Mouse (Mus musculus) heart, adult 2 months (tissue): Measurements from ENCODE around the gene Usp13. TPM values are rescaled to one million over a fixed set of nuclear protein-coding genes. Genes with fewer than 3 reads are reported as not detected.

Source experiments
- DNase-seq, 2 experiments: peaks; one replicate each; pipeline ENCODE4 v3.0.0; 2021
- H3K27ac ChIP-seq: fragments of 200-600 bp; 2 replicates; pipeline ENCODE4 v1.8.1; 2022
- H3K27me3 ChIP-seq: fragments of 200-500 bp; 2 replicates; pipeline ENCODE4 v1.6.1; 2012; ENCODE audit warnings: mild to moderate bottlenecking, low read length, inconsistent platforms, mixed read lengths; ENCODE audit not compliant: control insufficient read depth, insufficient read depth
- H3K36me3 ChIP-seq: fragments of 200-500 bp; 2 replicates; pipeline ENCODE4 v1.6.1; 2012; ENCODE audit warnings: low read length, inconsistent platforms; ENCODE audit not compliant: control insufficient read depth, insufficient read depth
- H3K4me1 ChIP-seq: fragments of 200-500 bp; 2 replicates; pipeline ENCODE4 v1.6.1; 2011; ENCODE audit warnings: low read length; ENCODE audit not compliant: control insufficient read depth, insufficient read depth
- H3K4me3 ChIP-seq: fragments of 200-600 bp; 2 replicates; pipeline ENCODE4 v1.8.1; 2022
- H3K79me2 ChIP-seq: fragments of 200-500 bp; replicated peaks from 2 replicates; pipeline ENCODE4 v1.6.1; 2012; ENCODE audit warnings: mild to moderate bottlenecking, inconsistent platforms, low read length, moderate library complexity, mixed read lengths; ENCODE audit not compliant: control insufficient read depth, insufficient read depth
- H3K9ac ChIP-seq: fragments of 200-500 bp; 2 replicates; pipeline ENCODE4 v1.6.1; 2012; ENCODE audit warnings: low read depth, mild to moderate bottlenecking, control low read depth, inconsistent platforms, low read length, mixed read lengths
- CTCF ChIP-seq: fragments of 200-600 bp; IDR thresholded peaks from 2 replicates; pipeline ENCODE4 v1.8.1; 2022; ENCODE audit warnings: antibody characterized with exemption, mild to moderate bottlenecking, moderate library complexity
- EP300 ChIP-seq: fragments of 200-500 bp; IDR thresholded peaks from 2 replicates; pipeline ENCODE4 v1.6.1; 2011; ENCODE audit warnings: low read depth, low read length, control low read depth; ENCODE audit not compliant: insufficient read depth
- POLR2A ChIP-seq: fragments of 200-500 bp; IDR thresholded peaks from 2 replicates; pipeline ENCODE4 v1.6.1; 2011; ENCODE audit warnings: mild to moderate bottlenecking, low read depth, low read length, control low read depth; ENCODE audit not compliant: insufficient read depth
- WGBS: fragments of 180-500 bp; shearing (Covaris S2); methylation state at CpG from one replicate; pipeline ENCODE4 v1.1.7; 2018; 5-methylcytosine and 5-hydroxymethylcytosine counted together
- intact Hi-C: fragments of 180-260 bp; cut with DNase I; formaldehyde crosslinking; loops from one replicate; pipeline ENCODE4 v1.15.1; 2025
- long read RNA-seq: library from polyadenylated mRNA; stranded (forward); transcript quantifications from one replicate; pipeline ENCODE4 v2.0.0, GENCODE M21; 2021
- polyA plus RNA-seq: library from polyadenylated mRNA; depleted of rRNA; stranded (reverse); fragments of >200 nt; gene quantifications from 2 replicates; pipeline ENCODE4 v1.2.3, GENCODE M21; 2012; rRNA removed
- total RNA-seq, 2 experiments: library from RNA; stranded (reverse); gene quantifications; 2 replicates each; pipeline ENCODE4 v1.2.3; 2021

The Usp13 gene
- 100 to 1,000 TPM; 183 to 204 TPM for total RNA-seq
- polyA plus RNA-seq, result 47.9 and 80.9 TPM in 2 replicates
- long read RNA-seq, full-length matches to known transcripts, result 165 of 219 reads
- long read RNA-seq, partial matches to known transcripts, result 10 of 219 reads
- long read RNA-seq, other reads (novel, unspliced or antisense), result 44 of 219 reads

- H3K27me3 ChIP-seq, result no peaks in the 10 kb centered on the region
- intact Hi-C loops, result loop anchor here (2.0 to 10.0 kb wide), 3 partner anchors 27 to 87 kb away; no protein-coding TSS in a partner anchor
- H3K79me2 ChIP-seq, result no peaks in the 10 kb centered on the region
- under 1% methylated on average over 84 of the region's 84 CpGs for WGBS
- peak; percentile 27 for TF ChIP-seq CTCF
- no peak for TF ChIP-seq EP300
- TF ChIP-seq POLR2A, result peak; percentile 45; the same call in 1 of the 2 replicates
- peak within 1 kb of the TSS; percentile 71 for H3K9ac ChIP-seq
- peak within 1 kb of the TSS; percentile 68 for H3K4me3 ChIP-seq
- H3K4me1 ChIP-seq, result peaks cover 4% of the 10 kb centered on the region; the same call in 1 of the 2 replicates
- no peaks in the 10 kb centered on the region for H3K36me3 ChIP-seq
- peak within 1 kb of the TSS; percentile 91 for H3K27ac ChIP-seq
- peak; percentile 84 to 87 for DNase-seq
Observed at GRCm38 (mm10) chr3:32817357-32818326, at the start of gene Usp13. Gene Usp13, plus strand, starts transcription at chr3:32817546.

GRCm38 (mm10) chr3:32770781-32771180 is 46.6 kb upstream of the Usp13 start:
- WGBS, result 33% methylated on average over 2 of the region's 2 CpGs
- H3K27me3 ChIP-seq, result no peaks in the 10 kb centered on the region
- no peaks in the 10 kb centered on the region for H3K79me2 ChIP-seq
- DNase-seq, result no peak
- intact Hi-C loops, result no loop called here
- no peaks in the 10 kb centered on the region for H3K4me1 ChIP-seq
- H3K36me3 ChIP-seq, result no peaks in the 10 kb centered on the region
- no peak overlapping the region for H3K27ac ChIP-seq
- no peak overlapping the region for H3K9ac ChIP-seq
- TF ChIP-seq POLR2A (no peak), CTCF (no peak), EP300 (no peak)
- no peak overlapping the region for H3K4me3 ChIP-seq

- H3K4me3 ChIP-seq, result peak overlapping the region; percentile 68
- TF ChIP-seq POLR2A (no peak), EP300 (no peak), CTCF (no peak)
Observed at GRCm38 (mm10) chr3:32817001-32817356, 367 bp upstream of the Usp13 start.

GRCm38 (mm10) chr3:32818327-32818900 is 1.1 kb downstream of the Usp13 start:
- intact Hi-C loops, result loop anchor here (2.0 to 10.0 kb wide), 2 partner anchors 26 to 86 kb away; no protein-coding TSS in a partner anchor

More at GRCm38 (mm10) chr3:32817001-32817356, 367 bp upstream of the Usp13 start:
- no peak for DNase-seq
- H3K27ac ChIP-seq, result peak overlapping the region; percentile 91
- H3K4me1 ChIP-seq, result peaks cover 2% of the 10 kb centered on the region; the same call in 1 of the 2 replicates
- WGBS, result 1% methylated on average over 9 of the region's 9 CpGs
- H3K36me3 ChIP-seq, result no peaks in the 10 kb centered on the region
- peak overlapping the region; percentile 64 for H3K9ac ChIP-seq
- intact Hi-C loops, result loop anchor here (2.0 to 10.0 kb wide), 2 partner anchors 60 to 88 kb away; no protein-coding TSS in a partner anchor
- H3K79me2 ChIP-seq, result no peaks in the 10 kb centered on the region
- no peaks in the 10 kb centered on the region for H3K27me3 ChIP-seq

GRCm38 (mm10) chr3:32822620-32823019 is 5.3 kb downstream of the Usp13 start:
- peaks cover 23% of the 10 kb centered on the region for H3K4me1 ChIP-seq

More at GRCm38 (mm10) chr3:32818327-32818900, 1.1 kb downstream of the Usp13 start:
- Histone ChIP-seq H3K27me3 (no peaks in the 10 kb centered on the region), H3K4me1 (peaks cover 10% of the 10 kb centered on the region), H3K36me3 (no peaks in the 10 kb centered on the region), H3K9ac (peak overlapping the region; percentile 55), H3K27ac (peak overlapping the region; percentile 91), H3K4me3 (peak overlapping the region; percentile 68), H3K79me2 (no peaks in the 10 kb centered on the region)
- 2% methylated on average over 12 of the region's 12 CpGs for WGBS
- TF ChIP-seq POLR2A (peak; percentile 68; the same call in 1 of the 2 replicates), CTCF (no peak), EP300 (0 out of 2 replicates have a peak, but pooled peaks have one; percentile 43)
- peak; percentile 58 to 62 for DNase-seq

More at GRCm38 (mm10) chr3:32822620-32823019, 5.3 kb downstream of the Usp13 start:
- Histone ChIP-seq H3K27me3 (no peaks in the 10 kb centered on the region), H3K27ac (peak overlapping the region; percentile 73), H3K9ac (peak overlapping the region; percentile 17), H3K4me3 (no peak overlapping the region), H3K79me2 (no peaks in the 10 kb centered on the region; the same call in none of the 2 replicates), H3K36me3 (no peaks in the 10 kb centered on the region; the same call in 1 of the 2 replicates)
- TF ChIP-seq POLR2A (no peak), EP300 (0 out of 2 replicates have a peak, but pooled peaks have one; percentile 54)
- 5% methylated on average over 3 of the region's 3 CpGs for WGBS
- DNase-seq, result peak; percentile 40 to 61
- intact Hi-C loops, result no loop called here
